Mouse (Mus musculus) liver, embryonic 14.5 days (tissue): ENCODE measurements around the gene Olfr967.

Experiments
- CTCF ChIP-seq: IDR thresholded peaks from 2 replicates; pipeline ENCODE4 v1.5.1; 2016; ENCODE audit warnings: antibody characterized with exemption, low read depth, control low read depth
- EP300 ChIP-seq: IDR thresholded peaks from 2 replicates; pipeline ENCODE4 v1.6.1; 2016; ENCODE audit warnings: antibody characterized with exemption, low read depth

DNA sequence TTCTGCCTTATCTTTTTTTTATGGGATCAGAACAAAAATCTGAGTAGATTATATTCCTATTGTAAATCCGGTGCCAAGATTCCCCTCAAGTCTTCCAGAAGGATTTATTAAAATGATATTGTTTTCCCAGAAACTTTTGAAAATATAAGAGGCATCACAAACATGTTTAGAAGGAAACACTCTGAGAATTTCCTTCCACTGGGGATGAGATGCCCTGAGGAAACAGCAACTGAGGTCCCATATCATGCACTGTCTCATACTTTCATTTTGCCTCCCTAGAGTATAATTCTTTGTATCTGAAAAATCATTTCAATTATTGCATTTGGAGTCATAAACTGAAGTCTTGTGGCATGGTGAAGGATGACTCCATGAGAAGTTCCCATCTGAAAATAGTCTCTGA is 37.1 kb downstream of the Olfr967 start, which contains the start of gene Olfr968:
- TF ChIP-seq CTCF: no peak
- no peak for TF ChIP-seq EP300
